Mouse (Mus musculus): ENCODE measurements at regions not wholly inside any gene's neighbourhood (a gene's known extent, or its start where the extent isn't known, plus 50 kb on each side); places are given as distances from the start of the nearest gene placed in this dataset.

GRCm38 (mm10) chr5:116922059-116922671 is 193.7 kb downstream of the Suds3 start:
- TF ChIP-seq POLR2A (IDR thresholded peaks at IDR 0.05; ENCODE audit: insufficient read length, low read depth) (no peak), POLR2AphosphoS2 (IDR thresholded peaks at IDR 0.05; ENCODE audit: insufficient read length, low read depth) (no peak), CEBPB (IDR thresholded peaks at IDR 0.05; ENCODE audit: insufficient read depth, poor library complexity, severe bottlenecking) (no peak), E2F4 (IDR thresholded peaks at IDR 0.05; ENCODE audit: insufficient read depth) (no peak)

Data from myocyte (in vitro differentiated cells).